Mouse (Mus musculus) heart, adult 2 months (tissue): ENCODE measurements at regions not wholly inside any gene's neighbourhood (a gene's known extent, or its start where the extent isn't known, plus 50 kb on each side); places are given as distances from the start of the nearest gene placed in this dataset.

Experiments
- DNase-seq, 2 experiments: peaks; one replicate each; pipeline ENCODE4 v3.0.0; 2021
- H3K27ac ChIP-seq: fragments of 200-600 bp; 2 replicates; pipeline ENCODE4 v1.8.1; 2022
- H3K27me3 ChIP-seq: fragments of 200-500 bp; 2 replicates; pipeline ENCODE4 v1.6.1; 2012; ENCODE audit warnings: mild to moderate bottlenecking, low read length, inconsistent platforms, mixed read lengths; ENCODE audit not compliant: control insufficient read depth, insufficient read depth
- H3K36me3 ChIP-seq: fragments of 200-500 bp; 2 replicates; pipeline ENCODE4 v1.6.1; 2012; ENCODE audit warnings: low read length, inconsistent platforms; ENCODE audit not compliant: control insufficient read depth, insufficient read depth
- H3K4me1 ChIP-seq: fragments of 200-500 bp; 2 replicates; pipeline ENCODE4 v1.6.1; 2011; ENCODE audit warnings: low read length; ENCODE audit not compliant: control insufficient read depth, insufficient read depth
- H3K4me3 ChIP-seq: fragments of 200-600 bp; 2 replicates; pipeline ENCODE4 v1.8.1; 2022
- H3K79me2 ChIP-seq: fragments of 200-500 bp; replicated peaks from 2 replicates; pipeline ENCODE4 v1.6.1; 2012; ENCODE audit warnings: mild to moderate bottlenecking, inconsistent platforms, low read length, moderate library complexity, mixed read lengths; ENCODE audit not compliant: control insufficient read depth, insufficient read depth
- H3K9ac ChIP-seq: fragments of 200-500 bp; 2 replicates; pipeline ENCODE4 v1.6.1; 2012; ENCODE audit warnings: low read depth, mild to moderate bottlenecking, control low read depth, inconsistent platforms, low read length, mixed read lengths
- CTCF ChIP-seq: fragments of 200-600 bp; IDR thresholded peaks from 2 replicates; pipeline ENCODE4 v1.8.1; 2022; ENCODE audit warnings: antibody characterized with exemption, mild to moderate bottlenecking, moderate library complexity
- EP300 ChIP-seq: fragments of 200-500 bp; IDR thresholded peaks from 2 replicates; pipeline ENCODE4 v1.6.1; 2011; ENCODE audit warnings: low read depth, low read length, control low read depth; ENCODE audit not compliant: insufficient read depth
- POLR2A ChIP-seq: fragments of 200-500 bp; IDR thresholded peaks from 2 replicates; pipeline ENCODE4 v1.6.1; 2011; ENCODE audit warnings: mild to moderate bottlenecking, low read depth, low read length, control low read depth; ENCODE audit not compliant: insufficient read depth
- WGBS: fragments of 180-500 bp; shearing (Covaris S2); methylation state at CpG from one replicate; pipeline ENCODE4 v1.1.7; 2018; 5-methylcytosine and 5-hydroxymethylcytosine counted together
- intact Hi-C: fragments of 180-260 bp; cut with DNase I; formaldehyde crosslinking; loops from one replicate; pipeline ENCODE4 v1.15.1; 2025

DNA sequence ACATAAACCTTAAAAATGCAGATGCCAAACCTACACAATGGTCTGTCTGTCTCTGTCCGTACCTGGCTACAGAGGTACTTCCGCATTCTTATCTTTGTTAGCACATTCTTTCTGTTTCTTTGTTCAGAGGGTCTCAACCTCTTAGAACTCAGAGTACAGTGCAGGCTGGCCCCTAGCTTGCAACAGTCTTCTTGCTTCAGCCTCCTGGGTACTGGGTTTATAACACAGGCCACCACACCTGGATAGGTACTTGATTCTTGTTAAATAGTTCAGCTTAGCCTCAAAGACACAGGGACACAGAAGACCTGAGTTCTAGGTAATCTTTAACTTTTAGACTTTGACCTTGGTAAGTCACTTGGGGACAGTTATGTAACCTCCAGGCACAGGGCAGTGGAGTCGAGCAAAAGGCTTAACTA lies 60.5 kb upstream of the Dlx2 start:
- Histone ChIP-seq H3K27ac (no peak overlapping the region), H3K9ac (no peak overlapping the region), H3K4me3 (no peak overlapping the region), H3K79me2 (no peaks in the 10 kb centered on the region), H3K36me3 (no peaks in the 10 kb centered on the region), H3K27me3 (no peaks in the 10 kb centered on the region), H3K4me1 (no peaks in the 10 kb centered on the region)
- WGBS, result 87% methylated on average over 3 of the region's 3 CpGs
- intact Hi-C loops, result no loop called here
- TF ChIP-seq CTCF, result no peak
- TF ChIP-seq EP300, result no peak
- no peak for TF ChIP-seq POLR2A
- DNase-seq, result no peak

GRCm38 (mm10) chr2:71613216-71613615 lies 66.7 kb upstream of the Dlx2 start:
- no peaks in the 10 kb centered on the region for H3K27me3 ChIP-seq
- H3K4me3 ChIP-seq, result no peak overlapping the region
- H3K9ac ChIP-seq, result no peak overlapping the region
- H3K4me1 ChIP-seq, result no peaks in the 10 kb centered on the region
- H3K36me3 ChIP-seq, result no peaks in the 10 kb centered on the region
- 77% methylated on average over 2 of the region's 2 CpGs for WGBS
- H3K79me2 ChIP-seq, result no peaks in the 10 kb centered on the region
- TF ChIP-seq POLR2A (no peak), EP300 (no peak), CTCF (no peak)
- H3K27ac ChIP-seq, result no peak overlapping the region
- intact Hi-C loops, result no loop called here
- no peak for DNase-seq

DNA sequence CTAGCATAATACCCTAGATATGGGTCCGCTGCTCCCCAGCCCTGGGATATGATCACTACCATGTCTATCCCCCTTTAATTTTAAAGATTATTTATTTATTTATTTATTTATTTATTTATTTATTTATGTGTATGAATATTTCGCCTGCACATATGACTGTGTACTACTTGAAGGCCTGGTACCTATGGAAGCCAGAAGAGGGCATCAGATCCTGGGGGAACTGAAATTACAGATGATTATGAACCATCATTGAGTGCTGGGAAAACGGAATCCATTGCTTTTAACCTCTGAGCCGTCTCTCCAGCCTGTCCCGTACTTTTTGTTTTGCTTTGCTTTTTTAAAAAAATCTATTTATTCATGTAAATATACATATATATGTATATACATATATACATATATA lies 70.0 kb upstream of the Dlx2 start:
- Histone ChIP-seq H3K27ac (no peak overlapping the region), H3K4me3 (no peak overlapping the region), H3K79me2 (no peaks in the 10 kb centered on the region), H3K9ac (no peak overlapping the region), H3K4me1 (no peaks in the 10 kb centered on the region), H3K36me3 (no peaks in the 10 kb centered on the region), H3K27me3 (no peaks in the 10 kb centered on the region)
- DNase-seq, result no peak
- intact Hi-C loops, result loop anchor here (1.0 kb wide), 1 partner anchor 196 kb away; no protein-coding TSS in a partner anchor
- TF ChIP-seq CTCF, result peak; percentile 64
- no peak for TF ChIP-seq POLR2A
- no peak for TF ChIP-seq EP300
- 85% methylated on average over 5 of the region's 5 CpGs for WGBS

DNA sequence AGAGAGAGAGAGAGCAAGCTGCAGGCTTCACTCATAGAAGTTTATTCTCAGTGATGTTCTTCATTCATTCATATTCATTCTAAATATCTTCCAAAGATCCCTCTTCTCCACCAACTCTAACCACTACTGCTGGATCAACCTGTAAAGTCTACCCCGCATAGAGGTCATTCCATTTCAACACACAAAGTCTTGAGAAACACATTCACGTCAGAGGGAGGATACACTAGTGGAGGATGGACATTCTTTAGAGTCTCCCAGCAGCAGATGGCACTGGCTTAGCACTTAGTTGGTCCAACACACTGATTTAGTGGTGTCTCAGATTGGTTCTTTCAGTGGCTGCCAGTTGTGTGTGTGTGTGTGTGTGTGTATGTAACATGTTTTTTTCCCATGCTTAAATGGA lies 74.9 kb upstream of the Dlx2 start:
- TF ChIP-seq EP300 (no peak), CTCF (no peak), POLR2A (no peak)
- H3K36me3 ChIP-seq, result no peaks in the 10 kb centered on the region
- no peak for DNase-seq
- H3K79me2 ChIP-seq, result no peaks in the 10 kb centered on the region
- no peak overlapping the region for H3K27ac ChIP-seq
- no peak overlapping the region for H3K4me3 ChIP-seq
- H3K9ac ChIP-seq, result no peak overlapping the region
- no peaks in the 10 kb centered on the region for H3K27me3 ChIP-seq
- peaks cover 3% of the 10 kb centered on the region for H3K4me1 ChIP-seq
- intact Hi-C loops, result no loop called here
- 92% methylated on average over 2 of the region's 2 CpGs for WGBS

- H3K27ac ChIP-seq, result peak overlapping the region; percentile 47
- 48% methylated on average over 9 of the region's 9 CpGs for WGBS
- H3K79me2 ChIP-seq, result no peaks in the 10 kb centered on the region
- TF ChIP-seq POLR2A (no peak), EP300 (no peak), CTCF (no peak)
- H3K4me3 ChIP-seq, result no peak overlapping the region
- H3K36me3 ChIP-seq, result no peaks in the 10 kb centered on the region
- H3K4me1 ChIP-seq, result peaks cover 3% of the 10 kb centered on the region
- no peak overlapping the region for H3K9ac ChIP-seq
- intact Hi-C loops, result no loop called here
- DNase-seq, result no peak
- no peaks in the 10 kb centered on the region for H3K27me3 ChIP-seq
Observed at GRCm38 (mm10) chr2:71622532-71623099, 76.1 kb upstream of the Dlx2 start.

- H3K27me3 ChIP-seq, result no peaks in the 10 kb centered on the region
- TF ChIP-seq POLR2A (no peak), EP300 (no peak), CTCF (no peak)
- WGBS, result 25% methylated on average over 2 of the region's 2 CpGs
Observed at GRCm38 (mm10) chr2:71623134-71623533, 76.6 kb upstream of the Dlx2 start.

More at GRCm38 (mm10) chr2:71623134-71623533, 76.6 kb upstream of the Dlx2 start:
- intact Hi-C loops, result no loop called here
- Histone ChIP-seq H3K79me2 (no peaks in the 10 kb centered on the region), H3K4me3 (no peak overlapping the region), H3K9ac (no peak overlapping the region), H3K36me3 (no peaks in the 10 kb centered on the region), H3K27ac (no peak overlapping the region; the same call in 1 of the 2 replicates), H3K4me1 (peaks cover 3% of the 10 kb centered on the region)
- peak in 1 of 2 experiments; percentile 32 for DNase-seq
